Mouse (Mus musculus): ENCODE data around the gene 2210407C18Rik. TPM values are rescaled to one million over a fixed set of nuclear protein-coding genes. Genes with fewer than 3 reads are reported as not detected.
A peak's percentile ranks its signal among the peaks of the same experiment; 100 is the strongest.

Gene 2210407C18Rik
- total RNA-seq (2015) = not detected in 2 replicates
- total RNA-seq (2017) = not detected in 2 replicates

- ATAC-seq (replicated peaks; ENCODE audit: poor library complexity) = no peak
Measured at GRCm38 (mm10) chr11:58615975-58616374, at the start of gene 2210407C18Rik. 2210407C18Rik (minus strand) TSS chr11:58616075.

GRCm38 (mm10) chr11:58658596-58658995 is 42.7 kb upstream of the 2210407C18Rik start, which contains the start of gene Olfr322:
Olfr322 (plus strand) TSS chr11:58658782.
- ATAC-seq (replicated peaks; ENCODE audit: poor library complexity) = no peak

GRCm38 (mm10) chr11:58655151-58655550 is 39.3 kb upstream of the 2210407C18Rik start:
- no peak for ATAC-seq (replicated peaks; ENCODE audit: poor library complexity)

GRCm38 (mm10) chr11:58643350-58643749 is 27.5 kb upstream of the 2210407C18Rik start:
- peak; percentile 63 for ATAC-seq (replicated peaks; ENCODE audit: poor library complexity)

GRCm38 (mm10) chr11:58641638-58642358 is 25.9 kb upstream of the 2210407C18Rik start:
- ATAC-seq (replicated peaks; ENCODE audit: poor library complexity) = peak; percentile 81

- ATAC-seq (replicated peaks; ENCODE audit: poor library complexity) = peak; percentile 27
Measured at GRCm38 (mm10) chr11:58641057-58641456, 25.2 kb upstream of the 2210407C18Rik start.

- peak; percentile 51 for ATAC-seq (replicated peaks; ENCODE audit: poor library complexity)
Measured at GRCm38 (mm10) chr11:58640272-58640867, 24.5 kb upstream of the 2210407C18Rik start, which contains the start of gene Trim58. Trim58 (plus strand) TSS chr11:58640465.

GRCm38 (mm10) chr11:58638176-58638701 is 22.4 kb upstream of the 2210407C18Rik start:
- ATAC-seq (replicated peaks; ENCODE audit: poor library complexity) = no peak

GRCm38 (mm10) chr11:58636376-58636977 is 20.6 kb upstream of the 2210407C18Rik start:
- ATAC-seq (replicated peaks; ENCODE audit: poor library complexity) = peak; percentile 75

- no peak for ATAC-seq (replicated peaks; ENCODE audit: poor library complexity)
Measured at GRCm38 (mm10) chr11:58634878-58635277, 19.0 kb upstream of the 2210407C18Rik start.

GRCm38 (mm10) chr11:58630401-58630800 is 14.5 kb upstream of the 2210407C18Rik start, which contains the start of gene Olfr323:
Olfr323 (minus strand) TSS chr11:58630501.
- no peak for ATAC-seq (replicated peaks; ENCODE audit: poor library complexity)

- 0 out of 2 replicates have a peak, but pooled peaks have one; percentile 20 for ATAC-seq (replicated peaks; ENCODE audit: poor library complexity)
Measured at GRCm38 (mm10) chr11:58626146-58626545, 10.3 kb upstream of the 2210407C18Rik start.

- no peak for ATAC-seq (replicated peaks; ENCODE audit: poor library complexity)
Measured at GRCm38 (mm10) chr11:58618793-58619192, 2.9 kb upstream of the 2210407C18Rik start.

- no peak for ATAC-seq (replicated peaks; ENCODE audit: poor library complexity)
Measured at GRCm38 (mm10) chr11:58618369-58618768, 2.5 kb upstream of the 2210407C18Rik start.

GRCm38 (mm10) chr11:58614526-58614925 is 1.3 kb downstream of the 2210407C18Rik start:
- no peak for ATAC-seq (replicated peaks; ENCODE audit: poor library complexity)

- no peak for ATAC-seq (replicated peaks; ENCODE audit: poor library complexity)
Measured at GRCm38 (mm10) chr11:58613359-58613758, 2.5 kb downstream of the 2210407C18Rik start.

- no peak for ATAC-seq (replicated peaks; ENCODE audit: poor library complexity)
Measured at GRCm38 (mm10) chr11:58607030-58607429, 8.8 kb downstream of the 2210407C18Rik start.

- ATAC-seq (replicated peaks; ENCODE audit: poor library complexity) = 0 out of 2 replicates have a peak, but pooled peaks have one; percentile 26
Measured at GRCm38 (mm10) chr11:58606177-58606919, 9.5 kb downstream of the 2210407C18Rik start.

GRCm38 (mm10) chr11:58605228-58605627 is 10.6 kb downstream of the 2210407C18Rik start:
- ATAC-seq (replicated peaks; ENCODE audit: poor library complexity) = no peak

GRCm38 (mm10) chr11:58604688-58605087 is 11.2 kb downstream of the 2210407C18Rik start:
- ATAC-seq (replicated peaks; ENCODE audit: poor library complexity) = 0 out of 2 replicates have a peak, but pooled peaks have one; percentile 14
